Mouse (Mus musculus) heart, embryonic 15.5 days (tissue): ENCODE measurements around the gene Sec16b. TPM values are rescaled to one million over a fixed set of nuclear protein-coding genes. Genes with fewer than 3 reads are reported as not detected.

ENCODE experiments used
- ATAC-seq: fragments of 200-750 bp; cut with Nextera tagmentation; replicated peaks from 2 replicates; pipeline ENCODE4 v1.8.0; 2017; ENCODE audit warnings: low read depth, moderate TSS enrichment; ENCODE audit not compliant: insufficient number of reproducible peaks, insufficient read depth, low FRiP score
- H3K27ac ChIP-seq: fragments of 300-500 bp; sonication (generic); 2 replicates; pipeline ENCODE4 v1.5.1; 2015; ENCODE audit warnings: mild to moderate bottlenecking, inconsistent platforms
- H3K27me3 ChIP-seq: fragments of 300-500 bp; sonication (generic); 2 replicates; pipeline ENCODE4 v1.6.1; 2015; ENCODE audit warnings: inconsistent platforms
- H3K36me3 ChIP-seq: fragments of 300-500 bp; sonication (generic); 2 replicates; pipeline ENCODE4 v1.6.1; 2015; ENCODE audit warnings: mild to moderate bottlenecking, inconsistent platforms
- H3K4me1 ChIP-seq: fragments of 300-500 bp; sonication (generic); replicated peaks from 2 replicates; pipeline ENCODE4 v1.6.1; 2015; ENCODE audit warnings: inconsistent platforms
- H3K4me2 ChIP-seq: fragments of 300-500 bp; sonication (generic); 2 replicates; pipeline ENCODE4 v1.6.1; 2015; ENCODE audit warnings: inconsistent platforms, mild to moderate bottlenecking, moderate library complexity
- H3K4me3 ChIP-seq: fragments of 300-500 bp; sonication (generic); 2 replicates; pipeline ENCODE4 v1.5.1; 2015; ENCODE audit warnings: mild to moderate bottlenecking, inconsistent platforms
- H3K9ac ChIP-seq: fragments of 300-500 bp; sonication (generic); 2 replicates; pipeline ENCODE4 v1.6.1; 2015; ENCODE audit warnings: mild to moderate bottlenecking, inconsistent platforms
- H3K9me3 ChIP-seq: fragments of 300-500 bp; sonication (generic); replicated peaks from 2 replicates; pipeline ENCODE4 v1.6.1; 2016; ENCODE audit warnings: inconsistent platforms
- WGBS: fragments of 180-500 bp; shearing (Covaris S2); methylation state at CpG from one replicate; pipeline ENCODE4 v1.1.7; 2015; ENCODE audit warnings: mixed read lengths; 5-methylcytosine and 5-hydroxymethylcytosine counted together
- polyA plus RNA-seq: library from polyadenylated mRNA; unstranded; fragments of >200 nt; fragmentation: Nextera tagmentation; extraction: Ambion mirVana; gene quantifications from 2 replicates; pipeline ENCODE4 v1.2.1, GENCODE M21; 2015

The Sec16b gene
- polyA plus RNA-seq, 1 experiment from 2014 or later, result 1.0 TPM

- no peak for ATAC-seq
- 0 out of 2 replicates have a peak overlapping the region, but pooled peaks have one; percentile 1 for H3K4me2 ChIP-seq
- no peak overlapping the region for H3K4me3 ChIP-seq
Measured at GRCm38 (mm10) chr1:157536471-157536870, 29.9 kb downstream of the Sec16b start.

GRCm38 (mm10) chr1:157537636-157538035 is 31.1 kb downstream of the Sec16b start:
- no peaks in the 10 kb centered on the region for H3K36me3 ChIP-seq
- no peak for ATAC-seq
- 0 out of 2 replicates have a peak, but pooled peaks cover 4% of the 10 kb centered on the region for H3K27me3 ChIP-seq
- H3K27ac ChIP-seq, result no peak overlapping the region
- H3K9ac ChIP-seq, result no peak overlapping the region
- H3K4me2 ChIP-seq, result no peak overlapping the region
- H3K4me3 ChIP-seq, result no peak overlapping the region
- H3K4me1 ChIP-seq, result 0 out of 2 replicates have a peak, but pooled peaks cover 3% of the 10 kb centered on the region
- no peaks in the 10 kb centered on the region for H3K9me3 ChIP-seq
- 82% methylated on average over 5 of the region's 5 CpGs for WGBS

More at GRCm38 (mm10) chr1:157536471-157536870, 29.9 kb downstream of the Sec16b start:
- H3K36me3 ChIP-seq, result no peaks in the 10 kb centered on the region
- no peak overlapping the region for H3K27ac ChIP-seq
- no peak overlapping the region for H3K9ac ChIP-seq
- H3K9me3 ChIP-seq, result no peaks in the 10 kb centered on the region
- H3K4me1 ChIP-seq, result 0 out of 2 replicates have a peak, but pooled peaks cover 3% of the 10 kb centered on the region
- 0 out of 2 replicates have a peak, but pooled peaks cover 4% of the 10 kb centered on the region for H3K27me3 ChIP-seq
- 9% methylated on average over 6 of the region's 6 CpGs for WGBS

GRCm38 (mm10) chr1:157545056-157545455 is 38.5 kb downstream of the Sec16b start:
- H3K4me1 ChIP-seq, result no peaks in the 10 kb centered on the region
- H3K27me3 ChIP-seq, result no peaks in the 10 kb centered on the region
- no peak overlapping the region for H3K4me2 ChIP-seq
- no peak overlapping the region for H3K27ac ChIP-seq
- no peaks in the 10 kb centered on the region for H3K9me3 ChIP-seq
- H3K4me3 ChIP-seq, result no peak overlapping the region
- 82% methylated on average over 8 of the region's 8 CpGs for WGBS
- no peaks in the 10 kb centered on the region for H3K36me3 ChIP-seq
- no peak for ATAC-seq
- no peak overlapping the region for H3K9ac ChIP-seq

GRCm38 (mm10) chr1:157547658-157548057 is 41.1 kb downstream of the Sec16b start:
- Histone ChIP-seq H3K36me3 (no peaks in the 10 kb centered on the region), H3K9ac (no peak overlapping the region), H3K27ac (no peak overlapping the region), H3K9me3 (no peaks in the 10 kb centered on the region), H3K4me1 (no peaks in the 10 kb centered on the region), H3K27me3 (no peaks in the 10 kb centered on the region), H3K4me3 (no peak overlapping the region), H3K4me2 (no peak overlapping the region)
- 70% methylated on average over 5 of the region's 5 CpGs for WGBS
- ATAC-seq, result no peak

GRCm38 (mm10) chr1:157549721-157550120 is 43.2 kb downstream of the Sec16b start:
- no peak overlapping the region for H3K9ac ChIP-seq
- H3K27ac ChIP-seq, result no peak overlapping the region
- 58% methylated on average over 3 of the region's 3 CpGs for WGBS
- H3K4me2 ChIP-seq, result no peak overlapping the region
- no peaks in the 10 kb centered on the region; the same call in none of the 2 replicates for H3K4me1 ChIP-seq
- peaks cover 12% of the 10 kb centered on the region; the same call in 1 of the 2 replicates for H3K27me3 ChIP-seq
- no peaks in the 10 kb centered on the region for H3K9me3 ChIP-seq
- H3K36me3 ChIP-seq, result no peaks in the 10 kb centered on the region
- ATAC-seq, result no peak
- no peak overlapping the region for H3K4me3 ChIP-seq

- WGBS, result 58% methylated on average over 7 of the region's 7 CpGs
- Histone ChIP-seq H3K4me1 (peaks cover 3% of the 10 kb centered on the region), H3K27me3 (peaks cover 17% of the 10 kb centered on the region; the same call in 1 of the 2 replicates), H3K9me3 (no peaks in the 10 kb centered on the region), H3K9ac (no peak overlapping the region), H3K4me3 (no peak overlapping the region), H3K36me3 (no peaks in the 10 kb centered on the region), H3K4me2 (no peak overlapping the region), H3K27ac (no peak overlapping the region)
- no peak for ATAC-seq
Measured at GRCm38 (mm10) chr1:157552749-157553451, 46.4 kb downstream of the Sec16b start.

GRCm38 (mm10) chr1:157554163-157554562 is 47.6 kb downstream of the Sec16b start:
- Histone ChIP-seq H3K27me3 (peaks cover 17% of the 10 kb centered on the region; the same call in 1 of the 2 replicates), H3K4me2 (0 out of 2 replicates have a peak overlapping the region, but pooled peaks have one; percentile 46), H3K9me3 (no peaks in the 10 kb centered on the region), H3K9ac (no peak overlapping the region), H3K36me3 (no peaks in the 10 kb centered on the region), H3K4me1 (peaks cover 3% of the 10 kb centered on the region), H3K4me3 (no peak overlapping the region), H3K27ac (no peak overlapping the region)
- no peak for ATAC-seq
- WGBS, result 43% methylated on average over 3 of the region's 3 CpGs

- H3K36me3 ChIP-seq, result no peaks in the 10 kb centered on the region
- peak overlapping the region; percentile 46 for H3K4me2 ChIP-seq
- no peak for ATAC-seq
- no peak overlapping the region for H3K27ac ChIP-seq
- no peak overlapping the region for H3K9ac ChIP-seq
- peaks cover 3% of the 10 kb centered on the region for H3K4me1 ChIP-seq
- WGBS, result 23% methylated on average over 27 of the region's 27 CpGs
- H3K4me3 ChIP-seq, result peak overlapping the region; percentile 25
- peaks cover 18% of the 10 kb centered on the region for H3K27me3 ChIP-seq
- H3K9me3 ChIP-seq, result no peaks in the 10 kb centered on the region
Measured at GRCm38 (mm10) chr1:157554686-157555530, 48.4 kb downstream of the Sec16b start.

GRCm38 (mm10) chr1:157555738-157556137 is 49.2 kb downstream of the Sec16b start:
- Histone ChIP-seq H3K9me3 (no peaks in the 10 kb centered on the region), H3K36me3 (no peaks in the 10 kb centered on the region), H3K9ac (no peak overlapping the region), H3K27ac (no peak overlapping the region), H3K4me2 (no peak overlapping the region), H3K4me1 (peaks cover 3% of the 10 kb centered on the region), H3K4me3 (no peak overlapping the region), H3K27me3 (peaks cover 20% of the 10 kb centered on the region)
- WGBS, result 80% methylated on average over 10 of the region's 10 CpGs
- ATAC-seq, result no peak

- Histone ChIP-seq H3K27me3 (peaks cover 23% of the 10 kb centered on the region), H3K4me2 (no peak overlapping the region), H3K4me1 (peaks cover 3% of the 10 kb centered on the region), H3K27ac (no peak overlapping the region), H3K9ac (no peak overlapping the region), H3K9me3 (no peaks in the 10 kb centered on the region), H3K36me3 (no peaks in the 10 kb centered on the region), H3K4me3 (no peak overlapping the region)
- no peak for ATAC-seq
- WGBS, result 56% methylated on average over 5 of the region's 5 CpGs
Measured at GRCm38 (mm10) chr1:157556439-157556838, 49.9 kb downstream of the Sec16b start.

GRCm38 (mm10) chr1:157558145-157558544 is 51.6 kb downstream of the Sec16b start:
- H3K27me3 ChIP-seq, result peaks cover 23% of the 10 kb centered on the region
- no peak overlapping the region for H3K9ac ChIP-seq
- H3K27ac ChIP-seq, result no peak overlapping the region
- H3K9me3 ChIP-seq, result no peaks in the 10 kb centered on the region
- H3K4me3 ChIP-seq, result no peak overlapping the region
- no peaks in the 10 kb centered on the region for H3K36me3 ChIP-seq
- peaks cover 3% of the 10 kb centered on the region for H3K4me1 ChIP-seq
- ATAC-seq, result no peak
- WGBS, result 58% methylated on average over 5 of the region's 5 CpGs
- no peak overlapping the region for H3K4me2 ChIP-seq
